Mouse (Mus musculus): ENCODE data around the gene Shisal2a.

The Shisal2a gene

DNA sequence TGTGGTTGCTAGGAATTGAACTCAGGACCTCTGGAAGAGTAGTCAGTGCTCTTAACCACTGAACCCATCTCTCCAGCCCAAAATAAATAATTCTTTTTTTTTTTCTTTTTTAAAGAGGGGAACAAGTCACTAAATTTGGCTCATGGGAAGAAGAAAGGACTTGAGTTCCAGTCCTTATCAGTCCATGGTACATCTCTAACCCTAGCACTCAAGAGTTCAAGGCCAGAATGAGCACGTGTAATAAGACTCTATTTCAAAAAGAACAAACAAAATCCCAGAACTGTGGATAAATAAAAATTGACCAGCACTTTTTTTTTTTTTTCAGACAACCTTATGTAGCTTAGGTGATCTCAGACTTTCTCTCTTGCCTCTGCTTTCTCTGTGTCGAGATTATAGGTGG is 46.4 kb downstream of the Shisal2a start:
- DNase-seq: no peak

DNA sequence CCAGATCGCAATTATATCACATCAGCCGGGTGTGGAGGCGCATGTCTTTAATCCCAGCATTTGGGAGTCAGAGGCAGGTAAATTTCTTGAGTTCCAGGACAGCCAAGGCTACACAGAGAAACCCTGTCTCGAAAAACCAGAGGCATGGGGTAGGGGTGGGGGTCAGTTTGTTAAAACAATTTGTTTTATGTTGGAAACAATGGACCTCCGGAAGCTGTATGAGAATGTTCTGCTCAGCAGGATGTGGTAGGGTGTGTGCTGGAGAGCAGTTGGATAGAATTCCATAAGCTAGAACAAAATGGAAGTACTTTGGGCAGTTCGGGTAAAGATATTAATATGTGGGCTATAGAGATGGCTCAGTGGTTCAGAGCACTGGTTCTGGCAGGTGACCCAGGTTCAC is 47.7 kb downstream of the Shisal2a start:
- DNase-seq: no peak

DNA sequence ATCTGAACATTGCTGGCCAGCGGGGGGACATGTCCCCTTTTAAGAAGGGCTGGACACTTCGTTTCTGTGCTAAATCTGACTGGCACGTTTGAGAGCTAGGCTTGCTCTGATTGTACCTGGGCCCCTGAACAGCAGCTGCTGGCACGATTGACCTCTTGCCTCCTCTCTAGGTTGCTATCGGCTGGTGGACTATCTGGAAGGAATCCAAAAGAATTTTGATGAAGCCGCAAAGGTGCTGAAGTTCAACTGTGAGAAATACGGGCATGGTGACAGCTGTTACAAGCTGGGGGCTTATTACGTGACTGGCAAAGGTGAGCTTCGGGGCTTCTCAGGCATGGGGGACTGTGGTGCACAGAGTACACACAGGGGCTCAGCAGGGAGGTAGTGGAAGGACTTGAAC is 51.1 kb downstream of the Shisal2a start:
- peak in 1 of 2 experiments; percentile 55 for DNase-seq

DNA sequence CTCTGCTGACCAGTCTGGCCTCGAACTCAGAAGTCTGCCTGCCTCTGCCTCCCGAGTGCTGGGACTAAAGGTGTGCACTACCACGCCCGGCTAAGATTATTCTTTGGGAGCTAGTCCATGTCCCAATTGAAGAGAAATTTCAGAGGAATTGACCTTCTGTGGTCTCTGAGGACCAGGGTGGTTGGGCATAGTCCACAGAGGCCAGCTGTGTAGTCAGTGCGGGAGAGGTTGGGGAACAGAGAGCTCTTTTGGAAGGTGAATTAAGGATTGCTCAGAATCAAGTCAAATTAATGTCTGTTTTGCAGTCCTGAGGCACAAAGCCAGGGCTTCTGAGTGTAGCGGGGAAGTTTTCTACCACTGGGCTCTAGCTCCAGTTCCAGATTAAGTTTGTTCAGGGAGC is 53.3 kb downstream of the Shisal2a start:
- DNase-seq: no peak

DNA sequence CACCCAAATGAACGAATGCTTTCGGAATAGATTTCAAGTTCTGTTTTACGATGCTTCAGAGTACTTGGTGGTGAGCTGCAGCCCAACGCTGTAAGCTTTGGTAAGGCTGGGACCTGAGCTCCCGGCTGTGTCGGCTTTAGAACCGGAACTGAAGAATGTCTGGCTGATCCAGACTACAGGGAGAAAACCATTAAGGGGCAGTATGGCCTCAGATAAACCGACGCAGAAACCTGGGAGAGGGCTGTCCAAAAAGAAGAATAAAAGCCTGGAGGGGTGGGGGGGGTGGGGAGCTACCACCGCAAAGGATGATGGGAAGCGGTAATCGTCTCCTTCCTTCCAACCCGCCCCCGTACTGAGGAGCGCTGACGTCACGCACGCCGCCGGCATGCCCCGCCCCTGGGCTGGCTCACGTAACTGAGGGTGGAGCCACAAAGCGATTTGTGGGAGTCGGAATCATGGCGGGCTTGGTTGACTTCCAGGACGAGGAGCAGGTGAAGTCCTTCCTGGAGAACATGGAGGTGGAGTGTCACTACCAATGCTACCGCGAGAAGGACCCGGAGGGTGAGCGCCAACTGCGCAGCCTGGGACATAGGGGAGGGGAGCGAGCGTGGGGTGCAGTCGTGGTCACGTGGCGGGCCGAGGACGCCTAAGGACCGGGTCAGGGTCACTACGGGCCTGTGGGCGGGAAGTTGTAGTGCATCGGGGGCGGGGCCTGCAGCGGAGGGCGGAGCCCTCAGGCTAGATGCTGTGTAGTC is 55.2 kb downstream of the Shisal2a start, which contains the start of gene Coa7:
Coa7 (plus strand) TSS at position 411 of the 755 bp plus-strand sequence.
- peak; percentile 95 to 97 for DNase-seq

DNA sequence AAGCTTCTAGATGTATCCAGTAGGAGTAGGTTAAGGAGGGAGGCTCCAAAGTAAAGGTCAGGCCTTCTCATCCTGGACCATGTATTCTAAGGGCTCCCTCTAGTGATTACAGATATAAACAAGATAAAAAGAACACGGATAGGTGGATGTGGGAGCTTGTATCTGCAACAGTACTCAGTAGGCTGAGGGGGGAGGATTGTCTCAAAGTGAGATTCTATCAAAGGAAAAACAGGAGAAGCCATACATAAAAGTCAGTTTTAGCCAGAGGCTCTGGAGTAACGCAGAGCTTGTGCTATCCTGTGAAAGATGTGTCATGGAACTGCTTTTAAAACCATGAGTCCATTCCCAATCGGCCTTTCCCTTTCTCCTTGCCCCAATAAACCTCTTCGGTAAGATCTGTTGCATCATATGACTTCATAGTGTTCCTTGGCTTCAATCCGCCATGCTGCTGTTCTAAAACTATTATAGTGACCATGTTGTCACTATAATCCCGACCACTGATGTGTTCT is 56.0 kb downstream of the Shisal2a start:
- peak; percentile 32 to 66 for DNase-seq

DNA sequence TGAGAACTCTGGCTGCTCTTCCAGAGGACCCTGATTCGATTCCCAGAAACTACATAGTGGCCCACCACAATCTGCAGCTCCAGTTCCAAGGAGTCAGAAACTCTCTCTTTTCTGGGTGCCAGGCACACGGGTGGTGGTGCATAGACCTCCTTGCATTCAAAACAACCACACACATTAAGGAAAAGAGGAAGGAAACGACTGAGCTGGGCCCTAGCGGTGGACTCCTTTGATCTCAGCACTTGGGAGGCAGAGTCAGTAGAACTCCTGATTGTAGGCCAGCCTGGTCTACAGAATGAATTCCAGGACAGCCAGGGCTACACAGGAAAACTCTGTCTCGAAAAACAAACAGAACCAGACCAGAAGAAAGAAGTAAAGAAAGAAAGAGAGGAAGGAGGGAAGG is 59.6 kb downstream of the Shisal2a start:
- DNase-seq: no peak

DNA sequence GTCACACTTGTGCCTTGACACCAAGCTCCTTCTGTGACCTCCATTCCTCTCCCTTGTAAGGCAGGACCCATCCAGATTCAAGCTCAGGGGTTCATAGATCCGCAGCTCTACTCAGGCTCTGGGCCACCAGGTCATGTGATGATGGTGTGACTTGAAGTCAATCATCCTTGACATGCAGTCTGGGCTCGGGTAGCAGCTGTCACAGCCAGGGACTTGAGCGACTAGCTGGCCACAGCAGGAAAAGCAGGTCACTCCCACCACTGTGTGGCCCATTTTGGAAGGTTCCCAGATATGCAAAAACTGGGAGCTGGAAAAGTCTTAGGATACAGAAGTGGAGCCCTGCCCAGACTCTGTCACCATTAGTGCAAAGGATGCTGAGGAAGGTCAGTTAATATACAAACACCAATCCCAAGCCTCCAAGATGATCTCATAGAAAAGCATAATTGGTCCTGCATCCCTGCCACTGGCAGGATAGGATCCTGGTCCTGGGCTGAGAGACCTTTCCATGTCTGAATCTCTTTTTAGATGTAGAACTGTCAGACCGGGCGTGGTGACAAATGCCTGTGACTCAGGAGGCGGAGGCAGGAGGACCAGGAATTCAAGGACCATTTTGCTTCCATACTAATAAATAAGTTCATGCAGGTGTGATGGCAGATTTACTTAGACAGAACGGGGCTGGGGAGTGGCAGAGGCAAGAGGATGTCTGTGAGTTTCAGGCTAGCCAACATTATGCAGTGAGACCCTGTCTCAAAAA is 62.3 kb downstream of the Shisal2a start:
- peak; percentile 34 to 49 for DNase-seq

DNA sequence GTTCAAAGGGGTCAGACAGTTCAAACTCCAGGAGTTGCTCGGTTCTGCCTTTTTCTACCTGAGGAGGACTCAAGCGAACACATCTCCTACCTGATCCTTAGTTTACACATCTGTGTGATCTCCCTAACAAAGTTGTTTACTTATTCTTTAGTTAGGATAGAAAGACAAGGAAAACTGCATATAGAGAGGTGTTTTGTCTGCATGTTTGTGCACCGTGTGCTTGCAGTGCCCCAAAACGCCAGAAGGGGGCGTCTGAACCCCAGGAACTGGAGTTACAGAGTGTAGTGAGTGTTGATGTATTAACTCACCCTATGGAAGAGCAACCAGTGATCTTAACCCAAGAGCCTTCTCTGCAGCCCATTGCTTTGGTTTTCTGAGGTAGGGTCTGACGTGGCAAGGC is 63.4 kb downstream of the Shisal2a start:
- no peak for DNase-seq

DNA sequence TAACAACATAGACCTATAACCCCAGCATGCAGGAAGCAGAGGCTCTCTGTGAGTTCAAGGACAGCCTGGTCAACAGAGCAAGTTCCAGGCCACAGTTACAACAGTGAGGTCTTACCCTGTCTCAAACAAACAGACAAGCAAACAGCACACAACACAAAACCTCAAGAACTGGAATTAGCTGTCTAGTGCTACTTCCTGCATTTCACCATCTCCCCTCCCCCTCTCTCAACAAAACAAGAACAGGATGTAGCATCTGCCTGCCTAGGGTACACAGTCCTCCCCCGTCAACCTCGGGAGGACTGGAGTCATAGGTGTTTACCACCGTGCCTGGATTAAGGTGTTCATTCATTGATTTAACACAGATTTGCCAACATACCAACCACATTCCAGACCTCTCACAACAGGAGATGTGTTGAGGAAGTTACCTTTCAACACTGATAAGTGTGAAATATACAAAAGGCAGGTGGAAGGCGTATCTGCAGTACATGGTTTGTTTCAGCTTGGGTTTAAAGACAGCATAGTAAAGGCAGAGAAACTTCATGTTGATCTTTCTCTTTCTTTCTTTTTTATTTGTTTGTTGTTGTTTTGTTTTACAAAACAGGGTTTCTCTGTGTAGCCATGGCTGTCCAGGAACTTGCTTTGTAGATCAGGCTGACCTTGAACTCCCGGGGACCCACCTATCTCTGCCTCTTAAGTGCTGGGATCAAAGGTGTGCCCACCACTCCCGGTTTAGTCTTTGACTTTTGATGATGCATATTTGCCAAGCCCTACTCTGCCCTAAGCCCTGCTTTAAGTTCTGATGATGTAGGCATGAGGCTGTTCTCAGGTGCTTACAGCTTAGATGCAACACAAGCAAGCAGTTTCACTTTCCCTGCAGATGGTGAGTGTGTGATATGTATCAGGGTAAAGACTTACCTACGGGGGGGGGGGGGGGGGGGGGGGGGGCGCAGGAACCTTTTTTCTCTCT is 64.2 kb downstream of the Shisal2a start:
- no peak for DNase-seq
